Mouse (Mus musculus) ES-Bruce4 (cell line): ENCODE measurements around the gene Sipa1l1.

Experiments
- EP300 ChIP-seq: IDR thresholded peaks from 2 replicates; pipeline ENCODE4 v1.6.1; 2011; ENCODE audit warnings: low read depth, low read length; ENCODE audit not compliant: insufficient read depth
- POLR2A ChIP-seq: IDR thresholded peaks from one replicate; pipeline ENCODE4 v1.8.1; 2011; ENCODE audit warnings: low read length; ENCODE audit not compliant: insufficient read depth

GRCm38 (mm10) chr12:82168820-82169533 is at the start of gene Sipa1l1:
- no peak for TF ChIP-seq EP300
- peak; percentile 46 for TF ChIP-seq POLR2A
